ENCODE assay signal across 21 mouse cellular contexts in genomic region chr5:20334549-20334948, GRCm38 (mm10).
A peak's percentile ranks its signal among the peaks of the same experiment; 100 is the strongest.
DNase-seq lines count a peak whose midpoint lies in the region; ATAC-seq and TF ChIP-seq lines count a peak whose summit lies in the region.
"Had no signal": no experiment of that assay in that cellular context is flagged by ENCODE, and none has a peak within 500 bp of the region (broad histone marks: within the 10 kb centered on the region; RNA-seq: fewer than 3 reads in every experiment).

No protein-coding gene starts in this region.

- H3K9ac ChIP-seq in lung, embryonic 14.5 days: no peak overlapping the region
- H3K9ac ChIP-seq in lung, postnatal 0 days (replicated peaks; ENCODE audit: low read depth): no peak overlapping the region
- H3K9ac ChIP-seq: embryonic facial prominence, embryonic 15.5 days; forebrain, embryonic 12.5 days; heart, embryonic 15.5 days had no signal

- TF ChIP-seq CTCF in lung, embryonic 14.5 days (IDR thresholded peaks at IDR 0.05; ENCODE audit: low read depth): no peak
- no peak for TF ChIP-seq CTCF in lung, adult 2 months (IDR thresholded peaks at IDR 0.05; ENCODE audit: insufficient read depth, low read length)
- no peak for TF ChIP-seq CTCF in lung, postnatal 0 days (IDR thresholded peaks at IDR 0.05)

- no peaks in the 10 kb centered on the region for H3K36me3 ChIP-seq in lung, embryonic 14.5 days (ENCODE audit: insufficient read depth)
- H3K36me3 ChIP-seq in lung, postnatal 0 days (ENCODE audit: insufficient read depth, low read length): no peaks in the 10 kb centered on the region
- H3K36me3 ChIP-seq: embryonic facial prominence, embryonic 15.5 days; forebrain, embryonic 12.5 days; heart, embryonic 15.5 days had no signal

- TF ChIP-seq POLR2A in lung, adult 2 months (IDR thresholded peaks at IDR 0.05; ENCODE audit: borderline replicate concordance, extremely low read depth, low read depth, low read length): no peak

- no peaks in the 10 kb centered on the region for H3K4me1 ChIP-seq in lung, embryonic 14.5 days (ENCODE audit: insufficient read depth)
- no peaks in the 10 kb centered on the region for H3K4me1 ChIP-seq in lung, adult 2 months (ENCODE audit: control insufficient read depth, insufficient read depth, low read length)
- H3K4me1 ChIP-seq in lung, postnatal 0 days (ENCODE audit: insufficient read depth, low read depth, low read length): no peaks in the 10 kb centered on the region
- H3K4me1 ChIP-seq: embryonic facial prominence, embryonic 15.5 days; forebrain, embryonic 12.5 days; heart, embryonic 15.5 days had no signal

- H3K27me3 ChIP-seq in lung, embryonic 14.5 days (ENCODE audit: insufficient read depth, low read length): no peaks in the 10 kb centered on the region
- H3K27me3 ChIP-seq in lung, postnatal 0 days (replicated peaks; ENCODE audit: insufficient read depth, low read length): no peaks in the 10 kb centered on the region
- H3K27me3 ChIP-seq: embryonic facial prominence, embryonic 15.5 days; forebrain, embryonic 12.5 days; heart, embryonic 15.5 days had no signal

- TF ChIP-seq EP300 in lung, postnatal 0 days (IDR thresholded peaks at IDR 0.05): no peak

- ATAC-seq in lung, embryonic 14.5 days (ENCODE audit: insufficient read depth): no peak
- peak; percentile 63 for ATAC-seq in lung, postnatal 0 days
- ATAC-seq: forebrain, embryonic 16.5 days; hindbrain, embryonic 16.5 days had no signal

- DNase-seq in lung, embryonic 14.5 days: peak; percentile 23
- no peak for DNase-seq in lung, adult 2 months
- DNase-seq in lung, postnatal 0 days (ENCODE audit: low spot score): peak; percentile 40
- peak; percentile 17 for DNase-seq in lung, postnatal 36 days
- no peak for DNase-seq in right cerebral cortex, postnatal 14 days
- no peak for DNase-seq in frontal cortex, postnatal 10 days (ENCODE audit: low spot score in 2 of 2)
- DNase-seq: adrenal gland, adult 8-10 months; cerebellum, adult 11 months; cerebellum, adult 8-10 months; cerebellum, postnatal 14 days; embryo, embryonic 11 days; gastrocnemius, postnatal 14 days; heart, adult 2 months; heart, postnatal 14 days had no signal

- H3K9me3 ChIP-seq in lung, embryonic 14.5 days (ENCODE audit: low read depth, low read length): no peaks in the 10 kb centered on the region
- H3K9me3 ChIP-seq in lung, postnatal 0 days (ENCODE audit: low read length): no peaks in the 10 kb centered on the region
- H3K9me3 ChIP-seq: embryonic facial prominence, embryonic 15.5 days; forebrain, embryonic 12.5 days; heart, embryonic 15.5 days had no signal

- H3K4me3 ChIP-seq in lung, embryonic 14.5 days (ENCODE audit: low read depth, low read length): no peak overlapping the region
- H3K4me3 ChIP-seq in lung, adult 2 months (replicated peaks; ENCODE audit: extremely low read depth, low read depth, low read length): no peak overlapping the region
- no peak overlapping the region for H3K4me3 ChIP-seq in lung, postnatal 0 days (ENCODE audit: low read depth, low read length)
- H3K4me3 ChIP-seq: embryonic facial prominence, embryonic 15.5 days; erythroblast, embryonic 14.5 days; forebrain, embryonic 12.5 days; heart, adult 2 months; heart, embryonic 15.5 days had no signal

- H3K4me2 ChIP-seq in lung, embryonic 14.5 days: no peak overlapping the region
- H3K4me2 ChIP-seq in lung, postnatal 0 days (replicated peaks; ENCODE audit: low read depth, low read length): no peak overlapping the region
- H3K4me2 ChIP-seq: embryonic facial prominence, embryonic 15.5 days; forebrain, embryonic 12.5 days; heart, embryonic 11.5 days; heart, embryonic 15.5 days had no signal

- no peak overlapping the region for H3K27ac ChIP-seq in lung, embryonic 14.5 days (ENCODE audit: low read depth)
- H3K27ac ChIP-seq in lung, postnatal 0 days (ENCODE audit: low read length): no peak overlapping the region
- H3K27ac ChIP-seq: embryonic facial prominence, embryonic 15.5 days; forebrain, embryonic 12.5 days; heart, adult 2 months; heart, embryonic 15.5 days had no signal

Comparison
In these comparisons a context has a peak if more than half of its experiments do, and no peak if none do; other contexts are left out.
1. DNase-seq: peak in lung, embryonic 14.5 days (single experiment), lung, postnatal 0 days (single experiment) and lung, postnatal 36 days (single experiment); none in lung, adult 2 months (single experiment), right cerebral cortex, postnatal 14 days (single experiment) and frontal cortex, postnatal 10 days (0 of 2).